Mouse (Mus musculus): ENCODE data around the gene Pls1. TPM values are rescaled to one million over a fixed set of nuclear protein-coding genes. Genes with fewer than 3 reads are reported as not detected.

The Pls1 gene
- total RNA-seq, 2 experiments from 2014 or later: 9.4 to 10.4 TPM

GRCm38 (mm10) chr9:95750746-95751145, 94.4 kb downstream of the Pls1 start:
- Histone ChIP-seq H3K27ac (0 out of 2 replicates have a peak overlapping the region, but pooled peaks have one; percentile 45), H3K4me3 (peak overlapping the region; percentile 83)
- no peak for DNase-seq (ENCODE audit: extremely low spot score in 1 of 2, low spot score in 2 of 2)
- intact Hi-C loops (cut with DNase I): no loop called here
- peak; percentile 43 for TF ChIP-seq CTCF (IDR thresholded peaks at IDR 0.05)

DNA sequence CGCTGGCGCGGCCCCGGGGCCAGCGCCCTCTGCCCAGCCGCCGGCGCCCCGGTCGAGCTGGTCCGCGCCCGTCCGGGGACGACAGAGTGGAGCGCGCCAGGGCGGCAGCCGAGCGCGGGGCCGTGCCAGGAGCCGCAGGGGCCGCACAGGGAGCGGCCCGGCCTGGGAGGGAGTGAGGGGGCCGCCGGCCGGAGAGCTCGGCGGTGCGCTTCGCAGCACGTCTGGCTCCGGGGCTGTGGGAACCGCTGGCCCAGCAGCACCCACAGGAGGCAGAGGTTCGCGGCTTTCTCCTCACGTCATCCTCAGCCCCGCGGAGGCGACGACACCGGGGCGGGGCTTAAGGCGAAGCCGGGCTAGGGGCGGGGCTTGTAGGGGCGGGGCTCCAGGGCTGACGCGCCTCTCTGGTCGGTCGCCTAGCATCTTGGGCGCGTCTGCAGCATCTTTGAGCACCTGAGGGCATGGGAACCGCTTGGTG, 95.0 kb downstream of the Pls1 start, which contains the start of gene Trpc1:
Gene Trpc1 (minus strand): TSS at position 339 of the 475 bp plus-strand sequence.
- intact Hi-C loops (cut with DNase I): no loop called here
- Histone ChIP-seq H3K4me3 (peak within 1 kb of the TSS; percentile 83), H3K27ac (peak within 1 kb of the TSS; percentile 92)
- peak; percentile 84 for DNase-seq (ENCODE audit: extremely low spot score in 1 of 2, low spot score in 2 of 2)
- no peak; the same call in 1 of the 2 replicates for TF ChIP-seq CTCF (IDR thresholded peaks at IDR 0.05)

GRCm38 (mm10) chr9:95749461-95749928, 95.6 kb downstream of the Pls1 start:
- DNase-seq (ENCODE audit: extremely low spot score in 1 of 2, low spot score in 2 of 2): peak; percentile 28 to 33
- peak overlapping the region; percentile 83 for H3K4me3 ChIP-seq
- intact Hi-C loops (cut with DNase I): loop anchor here (5.0 kb wide), 2 partner anchors 103 to 237 kb away; partner anchors contain the start of gene U2surp
- peak overlapping the region; percentile 92 for H3K27ac ChIP-seq
- TF ChIP-seq CTCF (IDR thresholded peaks at IDR 0.05): no peak

- intact Hi-C loops (cut with DNase I): loop anchor here (5.0 kb wide), 2 partner anchors 105 to 235 kb away; partner anchors contain the start of gene U2surp
- no peak for TF ChIP-seq CTCF (IDR thresholded peaks at IDR 0.05)
- H3K27ac ChIP-seq: no peak overlapping the region
- DNase-seq (ENCODE audit: extremely low spot score in 1 of 2, low spot score in 2 of 2): no peak
- no peak overlapping the region for H3K4me3 ChIP-seq
These were observed 97.8 kb downstream of the Pls1 start for GRCm38 (mm10) chr9:95747298-95747697.

DNA sequence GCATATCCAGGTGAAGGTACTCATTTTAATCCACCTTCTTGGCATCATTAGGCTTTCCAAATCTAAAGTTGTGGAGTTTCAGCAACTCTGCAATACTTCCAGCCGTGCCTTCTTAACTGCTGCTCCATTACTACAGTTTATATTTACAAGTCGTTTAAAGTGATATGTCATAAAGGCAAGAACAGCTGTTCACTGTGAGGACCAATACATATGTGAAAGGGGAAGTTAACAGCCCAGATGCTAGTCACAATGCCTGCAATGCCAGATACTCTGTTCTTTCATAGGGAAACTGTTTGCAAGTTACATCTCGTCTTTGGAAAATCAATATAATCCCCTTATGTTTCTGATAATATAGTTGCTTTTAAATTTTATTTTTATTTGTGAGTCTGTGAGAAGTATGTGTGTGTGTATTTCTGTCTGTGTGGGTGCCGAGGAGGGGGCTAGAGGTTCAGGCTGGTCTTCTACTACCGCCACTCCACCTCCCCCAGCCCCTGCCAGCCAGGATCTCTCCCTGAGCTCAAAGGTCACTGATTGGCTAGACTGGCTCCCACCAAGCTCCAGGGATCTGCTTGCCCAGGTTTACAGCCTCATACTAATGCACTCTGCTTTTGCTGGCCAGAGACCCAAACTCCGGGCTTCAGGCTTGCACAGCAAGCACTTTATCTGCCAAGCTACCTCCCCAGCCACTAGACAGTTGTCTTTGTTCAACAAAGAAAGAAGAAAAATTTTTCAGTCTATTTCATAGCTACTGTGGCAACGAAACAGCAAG, 100.1 kb downstream of the Pls1 start:
- TF ChIP-seq CTCF (IDR thresholded peaks at IDR 0.05): no peak
- Histone ChIP-seq H3K27ac (no peak overlapping the region), H3K4me3 (no peak overlapping the region)
- no peak for DNase-seq (ENCODE audit: extremely low spot score in 1 of 2, low spot score in 2 of 2)
- intact Hi-C loops (cut with DNase I): loop anchor here (5.0 kb wide), 2 partner anchors 107 to 233 kb away; partner anchors contain the start of gene U2surp

DNA sequence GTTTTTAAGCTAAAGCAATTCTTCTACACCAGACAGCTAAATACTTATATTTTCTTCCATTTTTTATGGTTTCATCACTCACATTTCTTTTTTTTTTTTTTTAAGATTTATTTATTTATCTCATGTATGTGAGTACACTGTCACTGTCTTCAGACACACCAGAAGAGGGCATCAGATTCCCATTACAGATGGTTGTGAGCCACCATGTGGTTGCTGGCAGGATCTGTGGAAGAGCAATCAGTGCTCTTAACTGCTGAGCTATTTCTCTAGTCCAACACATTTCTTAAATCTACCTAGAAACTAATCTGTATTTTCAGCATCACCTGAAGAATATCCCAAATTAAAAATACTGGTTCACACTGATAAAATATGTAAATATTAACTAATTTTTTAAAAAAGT, 108.9 kb downstream of the Pls1 start:
- intact Hi-C loops (cut with DNase I): no loop called here
- Histone ChIP-seq H3K27ac (no peak overlapping the region), H3K4me3 (no peak overlapping the region)
- TF ChIP-seq CTCF (IDR thresholded peaks at IDR 0.05): peak; percentile 41
- no peak for DNase-seq (ENCODE audit: extremely low spot score in 1 of 2, low spot score in 2 of 2)

GRCm38 (mm10) chr9:95712574-95712973, 132.5 kb downstream of the Pls1 start:
- DNase-seq (ENCODE audit: extremely low spot score in 1 of 2, low spot score in 2 of 2): no peak
- Histone ChIP-seq H3K4me3 (no peak overlapping the region), H3K27ac (no peak overlapping the region)
- no peak for TF ChIP-seq CTCF (IDR thresholded peaks at IDR 0.05)
- intact Hi-C loops (cut with DNase I): no loop called here

- DNase-seq (ENCODE audit: extremely low spot score in 1 of 2, low spot score in 2 of 2): no peak
- intact Hi-C loops (cut with DNase I): loop anchor here (5.0 kb wide), 1 partner anchor 143 kb away; no protein-coding TSS in a partner anchor
- no peak overlapping the region for H3K27ac ChIP-seq
- peak; percentile 28 for TF ChIP-seq CTCF (IDR thresholded peaks at IDR 0.05)
- no peak overlapping the region for H3K4me3 ChIP-seq
These were observed 136.2 kb downstream of the Pls1 start for GRCm38 (mm10) chr9:95708943-95709342.

GRCm38 (mm10) chr9:95705371-95705770, 139.7 kb downstream of the Pls1 start:
- no peak for TF ChIP-seq CTCF (IDR thresholded peaks at IDR 0.05)
- H3K27ac ChIP-seq: no peak overlapping the region; the same call in 1 of the 2 replicates
- intact Hi-C loops (cut with DNase I): loop anchor here (5.0 kb wide), 1 partner anchor 147 kb away; no protein-coding TSS in a partner anchor
- DNase-seq (ENCODE audit: extremely low spot score in 1 of 2, low spot score in 2 of 2): no peak
- no peak overlapping the region for H3K4me3 ChIP-seq

DNA sequence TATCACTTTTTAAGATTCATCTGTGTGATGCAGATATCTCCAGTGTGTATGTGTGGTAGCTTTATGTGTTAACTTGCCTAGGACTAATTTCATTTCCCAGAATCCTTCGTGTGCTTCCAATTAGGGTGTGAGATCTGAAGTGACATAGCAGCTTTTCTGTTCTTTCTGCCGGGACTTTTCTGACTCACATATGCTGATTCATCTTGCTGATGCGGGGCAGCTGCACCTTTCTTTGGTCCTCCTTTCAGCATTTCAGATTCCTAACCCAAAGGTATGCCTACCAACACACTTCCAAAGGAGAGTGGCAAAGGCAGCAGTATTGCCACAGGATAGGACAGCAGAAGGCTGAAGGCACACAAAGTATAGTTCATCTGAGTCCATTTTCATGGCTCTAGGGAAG, 141.0 kb downstream of the Pls1 start:
- no peak overlapping the region for H3K4me3 ChIP-seq
- TF ChIP-seq CTCF (IDR thresholded peaks at IDR 0.05): no peak
- intact Hi-C loops (cut with DNase I): no loop called here
- DNase-seq (ENCODE audit: extremely low spot score in 1 of 2, low spot score in 2 of 2): peak in 1 of 2 experiments; percentile 16
- peak overlapping the region; percentile 37 for H3K27ac ChIP-seq

Other genes with a start within 250 kb of the Pls1 start
- gene Pcolce2, start 207.7 kb downstream of the Pls1 start, total RNA-seq (2021): 1 to 10 TPM; 1.4 to 2.1 TPM
- gene Trpc1, start 94.9 kb downstream of the Pls1 start, total RNA-seq (2021): 10 to 100 TPM; 44.6 to 50.8 TPM
- gene Atr, start 12.3 kb upstream of the Pls1 start, total RNA-seq (2021): 10 to 100 TPM; 12.0 TPM
- 10 to 100 TPM; 26.2 to 27.4 TPM for gene Xrn1, start 109.4 kb upstream of the Pls1 start, total RNA-seq (2021)

All from left cerebral cortex, adult 2 months (tissue).